Mouse (Mus musculus) heart, postnatal 36 days (tissue): Measurements from ENCODE around the gene Trim59. TPM values are rescaled to one million over a fixed set of nuclear protein-coding genes. Genes with fewer than 3 reads are reported as not detected.

ENCODE experiments used
- DNase-seq, 2 experiments: peaks; one replicate each; pipeline ENCODE4 v3.0.0; 2021 to 2022
- intact Hi-C: fragments of 180-260 bp; cut with DNase I; formaldehyde crosslinking; loops from one replicate; pipeline ENCODE4 v1.15.1; 2025
- microRNA-seq, 2 experiments: library from miRNA; unstranded; fragments of <30 nt; microRNA quantifications; one replicate each; pipeline ENCODE4 v1.2.0; 2021; ENCODE audit warnings: borderline number of aligned reads in 2 of 2
- total RNA-seq, 2 experiments: library from RNA; stranded (reverse); gene quantifications; 2 replicates each; pipeline ENCODE4 v1.2.3; 2021

Trim59 gene
- total RNA-seq, 2 experiments from 2014 or later = 2.4 to 2.7 TPM

GRCm38 (mm10) chr3:69006246-69006760 lies 38.3 kb downstream of the Trim59 start:
- intact Hi-C loops = loop anchor here (2.0 to 10.0 kb wide), 3 partner anchors 34 to 512 kb away; partner anchors contain the start of gene Ppm1l
- no peak for DNase-seq

GRCm38 (mm10) chr3:69005338-69006245 lies 39.0 kb downstream of the Trim59 start:
- intact Hi-C loops = loop anchor here (2.0 to 10.0 kb wide), 4 partner anchors 35 to 511 kb away; partner anchors contain the start of genes Kpna4 and Ppm1l
- peak; percentile 57 to 67 for DNase-seq

- DNase-seq = peak; percentile 95 to 96
- intact Hi-C loops = loop anchor here (2.0 to 10.0 kb wide), 3 partner anchors 122 to 510 kb away; partner anchors contain the start of genes Kpna4 and Ppm1l
Observed at GRCm38 (mm10) chr3:69004437-69005337, 39.9 kb downstream of the Trim59 start, which contains the start of the genes Ift80 and Smc4. Gene Ift80, minus strand, starts transcription at chr3:69004570. Gene Smc4, plus strand, starts transcription at chr3:69004738.

- DNase-seq = no peak
- intact Hi-C loops = loop anchor here (2.0 to 10.0 kb wide), 2 partner anchors 123 to 509 kb away; partner anchors contain the start of gene Kpna4
Observed at GRCm38 (mm10) chr3:69004055-69004436, 40.5 kb downstream of the Trim59 start.

GRCm38 (mm10) chr3:69002781-69003180 lies 41.8 kb downstream of the Trim59 start:
- intact Hi-C loops = loop anchor here (10.0 kb wide), 1 partner anchor 508 kb away; no protein-coding TSS in a partner anchor
- DNase-seq = no peak

GRCm38 (mm10) chr3:68986550-68986949 lies 58.0 kb downstream of the Trim59 start:
- intact Hi-C loops = no loop called here
- no peak for DNase-seq

Small RNA genes within 50 kb of the gene (microRNA-seq; reads per million reads assigned to microRNA genes)
- 3,071 to 5,151 reads per million in 2 experiments for gene Mir15b
- gene Mir16-2 = 133 to 353 reads per million in 2 experiments

Other genes starting within 250 kb of the Trim59 start
- 1 to 10 TPM in 1 of 2 experiments, under 1 TPM in 1; 0.65 to 1.2 TPM for gene 1110032F04Rik, start 175.2 kb downstream of the Trim59 start, total RNA-seq
- gene Ift80, start 40.2 kb downstream of the Trim59 start, total RNA-seq = 1 to 10 TPM; 4.8 to 6.0 TPM
- 10 to 100 TPM; 14.4 to 18.8 TPM for gene Smc4, start 40.0 kb downstream of the Trim59 start, total RNA-seq
- gene Kpna4, start 82.4 kb upstream of the Trim59 start, total RNA-seq = 10 to 100 TPM; 86.3 to 95.6 TPM
- gene Arl14, start 177.7 kb upstream of the Trim59 start, total RNA-seq = not detected